ENCODE assay signal across 18 mouse cellular contexts in the genomic region with DNA sequence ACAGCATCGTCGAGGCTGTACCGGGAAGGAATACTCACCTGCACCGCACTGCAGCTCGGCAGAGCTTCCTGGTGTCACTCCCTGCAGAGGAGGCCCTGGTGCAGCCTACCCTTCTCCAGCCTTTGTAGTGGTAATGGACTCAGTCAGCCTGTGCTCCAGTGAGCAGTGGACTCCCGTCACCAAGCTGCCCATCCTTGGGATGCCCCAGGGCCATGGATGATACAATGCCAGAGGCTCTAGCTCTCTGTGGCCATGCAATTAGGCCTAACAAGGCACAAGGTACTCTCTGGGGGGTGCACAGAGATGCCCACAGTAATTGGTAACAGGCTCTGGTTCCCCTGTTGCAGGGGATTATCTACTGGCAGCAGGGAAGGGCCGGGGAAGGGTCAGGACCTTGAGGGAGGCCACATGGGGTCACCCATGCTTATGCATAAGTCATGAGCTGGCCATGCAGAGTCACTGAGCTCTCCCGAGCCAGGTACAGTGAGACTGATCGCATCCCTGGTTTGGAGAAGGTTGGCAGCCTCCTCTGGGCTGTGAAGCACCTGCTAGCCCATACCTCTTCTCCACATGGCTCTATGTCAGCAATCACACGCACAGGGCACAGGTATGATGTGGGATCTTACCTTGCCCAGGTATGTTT.
A peak's percentile ranks its signal among the peaks of the same experiment; 100 is the strongest.
DNase-seq lines count a peak whose midpoint lies in the region; ATAC-seq and TF ChIP-seq lines count a peak whose summit lies in the region.
"Had no signal": no experiment of that assay in that cellular context is flagged by ENCODE, and none has a peak within 500 bp of the region (broad histone marks: within the 10 kb centered on the region; RNA-seq: fewer than 3 reads in every experiment).

No protein-coding gene starts in this region.

- 0 out of 2 replicates have a peak, but pooled peaks have one; percentile 33 for ATAC-seq in hindbrain, embryonic 11.5 days (ENCODE audit: low FRiP score)
- no peak for ATAC-seq in hindbrain, embryonic 13.5 days (ENCODE audit: low FRiP score)
- ATAC-seq in hindbrain, embryonic 12.5 days (ENCODE audit: low FRiP score) = peak; percentile 35; the same call in 1 of the 2 replicates
- 0 out of 2 replicates have a peak, but pooled peaks have one; percentile 38 for ATAC-seq in hindbrain, postnatal 0 days
- ATAC-seq in midbrain, embryonic 16.5 days = peak; percentile 48; the same call in 1 of the 2 replicates
- no peak for ATAC-seq in monocyte, adult 5-6 weeks (replicated peaks; ENCODE audit: insufficient number of reproducible peaks, low FRiP score, low TSS enrichment, poor library complexity, severe bottlenecking)
- ATAC-seq: forebrain, embryonic 13.5 days; intestine, postnatal 0 days had no signal

- H3K36me3 ChIP-seq in hindbrain, embryonic 11.5 days (ENCODE audit: control insufficient read depth, insufficient read depth, low read length) = no peaks in the 10 kb centered on the region
- H3K36me3 ChIP-seq in hindbrain, embryonic 13.5 days = no peaks in the 10 kb centered on the region
- no peaks in the 10 kb centered on the region for H3K36me3 ChIP-seq in hindbrain, embryonic 12.5 days
- H3K36me3 ChIP-seq in hindbrain, postnatal 0 days (ENCODE audit: insufficient read depth, low read length) = no peaks in the 10 kb centered on the region
- no peaks in the 10 kb centered on the region for H3K36me3 ChIP-seq in midbrain, embryonic 16.5 days (ENCODE audit: control insufficient read depth, insufficient read depth, low read length)
- H3K36me3 ChIP-seq: heart, embryonic 15.5 days; lung, embryonic 15.5 days had no signal

- no peak overlapping the region for H3K9ac ChIP-seq in hindbrain, embryonic 11.5 days (ENCODE audit: low read depth, low read length)
- H3K9ac ChIP-seq in hindbrain, embryonic 13.5 days = no peak overlapping the region
- no peak overlapping the region for H3K9ac ChIP-seq in hindbrain, embryonic 12.5 days
- no peak overlapping the region for H3K9ac ChIP-seq in hindbrain, postnatal 0 days (replicated peaks; ENCODE audit: low read length)
- no peak overlapping the region for H3K9ac ChIP-seq in midbrain, embryonic 16.5 days (ENCODE audit: low read depth, low read length)
- H3K9ac ChIP-seq: forebrain, embryonic 13.5 days; heart, embryonic 15.5 days; liver, embryonic 14.5 days; lung, embryonic 15.5 days had no signal

- no peaks in the 10 kb centered on the region for H3K9me3 ChIP-seq in hindbrain, embryonic 11.5 days (ENCODE audit: control insufficient read depth, low read length)
- no peaks in the 10 kb centered on the region for H3K9me3 ChIP-seq in hindbrain, embryonic 13.5 days
- H3K9me3 ChIP-seq in hindbrain, embryonic 12.5 days (replicated peaks) = no peaks in the 10 kb centered on the region
- no peaks in the 10 kb centered on the region for H3K9me3 ChIP-seq in hindbrain, postnatal 0 days (ENCODE audit: low read length)
- H3K9me3 ChIP-seq in midbrain, embryonic 16.5 days (replicated peaks; ENCODE audit: control insufficient read depth, low read length, poor library complexity, severe bottlenecking) = no peaks in the 10 kb centered on the region
- H3K9me3 ChIP-seq: forebrain, embryonic 13.5 days; heart, embryonic 15.5 days; lung, embryonic 15.5 days had no signal

- no peak overlapping the region for H3K4me2 ChIP-seq in hindbrain, embryonic 11.5 days (replicated peaks; ENCODE audit: low read depth, low read length)
- no peak overlapping the region for H3K4me2 ChIP-seq in hindbrain, embryonic 13.5 days
- H3K4me2 ChIP-seq in hindbrain, embryonic 12.5 days (replicated peaks) = no peak overlapping the region
- H3K4me2 ChIP-seq in hindbrain, postnatal 0 days (ENCODE audit: low read depth, low read length) = no peak overlapping the region
- no peak overlapping the region for H3K4me2 ChIP-seq in midbrain, embryonic 16.5 days (ENCODE audit: low read length)
- H3K4me2 ChIP-seq: forebrain, embryonic 13.5 days; heart, embryonic 15.5 days; lung, embryonic 15.5 days had no signal

- no peak overlapping the region for H3K4me3 ChIP-seq in hindbrain, embryonic 11.5 days (ENCODE audit: low read depth, low read length)
- H3K4me3 ChIP-seq in hindbrain, embryonic 13.5 days = no peak overlapping the region
- no peak overlapping the region for H3K4me3 ChIP-seq in hindbrain, embryonic 12.5 days
- no peak overlapping the region for H3K4me3 ChIP-seq in hindbrain, postnatal 0 days (ENCODE audit: low read length)
- no peak overlapping the region for H3K4me3 ChIP-seq in midbrain, embryonic 16.5 days (ENCODE audit: low read depth, low read length)
- H3K4me3 ChIP-seq: forebrain, embryonic 13.5 days; heart, embryonic 15.5 days; lung, embryonic 15.5 days had no signal

- WGBS in hindbrain, embryonic 11.5 days = 38% methylated on average over 10 of the region's 10 CpGs
- WGBS in hindbrain, embryonic 13.5 days = 46% methylated on average over 10 of the region's 10 CpGs
- WGBS in hindbrain, embryonic 12.5 days = 37% methylated on average over 10 of the region's 10 CpGs
- 54% methylated on average over 10 of the region's 10 CpGs for WGBS in hindbrain, postnatal 0 days
- 33% methylated on average over 10 of the region's 10 CpGs for WGBS in midbrain, embryonic 16.5 days

- H3K27me3 ChIP-seq in hindbrain, embryonic 11.5 days (ENCODE audit: control insufficient read depth, insufficient read depth, low read length) = no peaks in the 10 kb centered on the region
- no peaks in the 10 kb centered on the region for H3K27me3 ChIP-seq in hindbrain, embryonic 13.5 days
- H3K27me3 ChIP-seq in hindbrain, embryonic 12.5 days = no peaks in the 10 kb centered on the region
- no peaks in the 10 kb centered on the region for H3K27me3 ChIP-seq in hindbrain, postnatal 0 days (ENCODE audit: insufficient read depth, low read length)
- no peaks in the 10 kb centered on the region for H3K27me3 ChIP-seq in midbrain, embryonic 16.5 days (ENCODE audit: control insufficient read depth, insufficient read depth, low read depth, low read length)
- H3K27me3 ChIP-seq: forebrain, embryonic 13.5 days; heart, embryonic 15.5 days; lung, embryonic 15.5 days had no signal

- no peak for DNase-seq in hindbrain, embryonic 11.5 days (ENCODE audit: low spot score)
- no peak for DNase-seq in hindbrain, postnatal 0 days (ENCODE audit: low spot score)
- no peak for DNase-seq in c-Kit-positive CD71-positive TER-119-positive erythroid progenitor cells, embryonic 14.5 days (ENCODE audit: low spot score)
- DNase-seq: adrenal gland, adult 2 months; cerebellum, adult 9-11 months; gastrocnemius, postnatal 25 days; right cerebral cortex, adult 18-20 months; thymus, postnatal 4 days had no signal

- no peak for TF ChIP-seq CTCF in hindbrain, postnatal 0 days (IDR thresholded peaks at IDR 0.05; ENCODE audit: low read depth)

- H3K4me1 ChIP-seq in hindbrain, embryonic 11.5 days (replicated peaks; ENCODE audit: control insufficient read depth, insufficient read depth, low read length) = peaks cover 10% of the 10 kb centered on the region; the same call in 1 of the 2 replicates
- H3K4me1 ChIP-seq in hindbrain, embryonic 13.5 days (replicated peaks) = peaks cover 38% of the 10 kb centered on the region
- peaks cover 40% of the 10 kb centered on the region for H3K4me1 ChIP-seq in hindbrain, embryonic 12.5 days
- H3K4me1 ChIP-seq in hindbrain, postnatal 0 days (ENCODE audit: insufficient read depth, low read length) = no peaks in the 10 kb centered on the region
- peaks cover 12% of the 10 kb centered on the region for H3K4me1 ChIP-seq in midbrain, embryonic 16.5 days (ENCODE audit: control insufficient read depth, insufficient read depth, low read length)
- H3K4me1 ChIP-seq: lung, embryonic 15.5 days had no signal

- no peak overlapping the region for H3K27ac ChIP-seq in hindbrain, embryonic 11.5 days (ENCODE audit: low read depth, low read length)
- H3K27ac ChIP-seq in hindbrain, embryonic 13.5 days = no peak overlapping the region
- H3K27ac ChIP-seq in hindbrain, embryonic 12.5 days = no peak overlapping the region
- H3K27ac ChIP-seq in hindbrain, postnatal 0 days = no peak overlapping the region
- no peak overlapping the region for H3K27ac ChIP-seq in midbrain, embryonic 16.5 days (ENCODE audit: low read length)
- H3K27ac ChIP-seq: forebrain, embryonic 13.5 days; heart, embryonic 15.5 days; kidney, postnatal 0 days; liver, embryonic 14.5 days; lung, embryonic 15.5 days had no signal

Comparison
In these comparisons a context has a peak if more than half of its experiments do, and no peak if none do; other contexts are left out.
1. ATAC-seq: peak in hindbrain, embryonic 11.5 days (single experiment), hindbrain, embryonic 12.5 days (single experiment), hindbrain, postnatal 0 days (single experiment) and midbrain, embryonic 16.5 days (single experiment); none in hindbrain, embryonic 13.5 days (single experiment) and monocyte, adult 5-6 weeks (single experiment).